Mouse (Mus musculus): ENCODE data around the gene Rbfox1. TPM values are rescaled to one million over a fixed set of nuclear protein-coding genes. Genes with fewer than 3 reads are reported as not detected.

Rbfox1 gene
- polyA plus RNA-seq, 1 experiment from 2014 or later: 4.7 TPM

GRCm38 (mm10) chr16:7150201-7150791, 1265.1 kb downstream of the Rbfox1 start:
- H3K4me1 ChIP-seq (ENCODE audit: control insufficient read depth in 2 of 2, insufficient read depth in 2 of 2, low read length in 2 of 2): peaks cover 6 to 10% of the 10 kb centered on the region in 2 experiments
- H3K9me3 ChIP-seq (ENCODE audit: control insufficient read depth, low read length): no peaks in the 10 kb centered on the region
- H3K4me2 ChIP-seq (ENCODE audit: low read length): no peak overlapping the region
- H3K4me3 ChIP-seq (ENCODE audit: control insufficient read depth in 1 of 2, insufficient read depth in 1 of 2, low read depth in 1 of 2, low read length in 2 of 2): no peak overlapping the region
- 0 out of 2 replicates have a peak overlapping the region, but pooled peaks have one; percentile 21 for H3K9ac ChIP-seq (ENCODE audit: low read length)
- H3K36me3 ChIP-seq (ENCODE audit: control insufficient read depth, insufficient read depth, low read length): no peaks in the 10 kb centered on the region
- peak; percentile 58; the same call in 1 of the 2 replicates for ATAC-seq (ENCODE audit: insufficient number of reproducible peaks, insufficient read depth, low FRiP score, low read depth)
- no peak overlapping the region for H3K27ac ChIP-seq (replicated peaks in 1 of 2; ENCODE audit: control insufficient read depth in 1 of 2, insufficient read depth in 1 of 2, low read depth in 2 of 2, low read length in 2 of 2)
- H3K27me3 ChIP-seq (ENCODE audit: control insufficient read depth, insufficient read depth, low read length): 0 out of 2 replicates have a peak, but pooled peaks cover 5% of the 10 kb centered on the region
- 45% methylated on average over 8 of the region's 8 CpGs for WGBS

GRCm38 (mm10) chr16:7152401-7152800, 1267.2 kb downstream of the Rbfox1 start:
- peaks cover 6 to 7% of the 10 kb centered on the region in 2 experiments for H3K4me1 ChIP-seq (ENCODE audit: control insufficient read depth in 2 of 2, insufficient read depth in 2 of 2, low read length in 2 of 2)
- 92% methylated on average over 4 of the region's 4 CpGs for WGBS
- H3K36me3 ChIP-seq (ENCODE audit: control insufficient read depth, insufficient read depth, low read length): no peaks in the 10 kb centered on the region

GRCm38 (mm10) chr16:7154671-7155070, 1269.5 kb downstream of the Rbfox1 start:
- no peaks in the 10 kb centered on the region for H3K9me3 ChIP-seq (ENCODE audit: control insufficient read depth, low read length)
- no peaks in the 10 kb centered on the region for H3K36me3 ChIP-seq (ENCODE audit: control insufficient read depth, insufficient read depth, low read length)
- H3K9ac ChIP-seq (ENCODE audit: low read length): no peak overlapping the region
- H3K4me2 ChIP-seq (ENCODE audit: low read length): no peak overlapping the region
- no peaks in the 10 kb centered on the region for H3K27me3 ChIP-seq (ENCODE audit: control insufficient read depth, insufficient read depth, low read length)
- H3K4me3 ChIP-seq (ENCODE audit: control insufficient read depth in 1 of 2, insufficient read depth in 1 of 2, low read depth in 1 of 2, low read length in 2 of 2): no peak overlapping the region
- 0 out of 4 replicates have a peak overlapping the region, but pooled peaks of 1 of the 2 experiments have one; percentile 28 for H3K27ac ChIP-seq (replicated peaks in 1 of 2; ENCODE audit: control insufficient read depth in 1 of 2, insufficient read depth in 1 of 2, low read depth in 2 of 2, low read length in 2 of 2)
- WGBS: 71% methylated on average over 3 of the region's 3 CpGs
- no peak for ATAC-seq (ENCODE audit: insufficient number of reproducible peaks, insufficient read depth, low FRiP score, low read depth)
- peaks cover 5 to 7% of the 10 kb centered on the region in 2 experiments for H3K4me1 ChIP-seq (ENCODE audit: control insufficient read depth in 2 of 2, insufficient read depth in 2 of 2, low read length in 2 of 2)

More at GRCm38 (mm10) chr16:7152401-7152800, 1267.2 kb downstream of the Rbfox1 start:
- Histone ChIP-seq H3K27ac (replicated peaks in 1 of 2; ENCODE audit: control insufficient read depth in 1 of 2, insufficient read depth in 1 of 2, low read depth in 2 of 2, low read length in 2 of 2) (no peak overlapping the region), H3K27me3 (ENCODE audit: control insufficient read depth, insufficient read depth, low read length) (no peaks in the 10 kb centered on the region), H3K9me3 (ENCODE audit: control insufficient read depth, low read length) (no peaks in the 10 kb centered on the region), H3K4me3 (ENCODE audit: control insufficient read depth in 1 of 2, insufficient read depth in 1 of 2, low read depth in 1 of 2, low read length in 2 of 2) (no peak overlapping the region), H3K9ac (ENCODE audit: low read length) (no peak overlapping the region), H3K4me2 (ENCODE audit: low read length) (no peak overlapping the region)
- ATAC-seq (ENCODE audit: insufficient number of reproducible peaks, insufficient read depth, low FRiP score, low read depth): no peak

GRCm38 (mm10) chr16:7158856-7159826, 1274.0 kb downstream of the Rbfox1 start:
- no peak overlapping the region for H3K9ac ChIP-seq (ENCODE audit: low read length)
- no peaks in the 10 kb centered on the region for H3K36me3 ChIP-seq (ENCODE audit: control insufficient read depth, insufficient read depth, low read length)
- peaks cover 5 to 6% of the 10 kb centered on the region in 2 experiments; a peak in 3 of 4 replicates for H3K4me1 ChIP-seq (ENCODE audit: control insufficient read depth in 2 of 2, insufficient read depth in 2 of 2, low read length in 2 of 2)
- 82% methylated on average over 8 of the region's 8 CpGs for WGBS
- no peak overlapping the region for H3K4me2 ChIP-seq (ENCODE audit: low read length)
- H3K27me3 ChIP-seq (ENCODE audit: control insufficient read depth, insufficient read depth, low read length): no peaks in the 10 kb centered on the region
- no peak for ATAC-seq (ENCODE audit: insufficient number of reproducible peaks, insufficient read depth, low FRiP score, low read depth)
- H3K9me3 ChIP-seq (ENCODE audit: control insufficient read depth, low read length): no peaks in the 10 kb centered on the region
- no peak overlapping the region for H3K4me3 ChIP-seq (ENCODE audit: control insufficient read depth in 1 of 2, insufficient read depth in 1 of 2, low read depth in 1 of 2, low read length in 2 of 2)
- H3K27ac ChIP-seq (replicated peaks in 1 of 2; ENCODE audit: control insufficient read depth in 1 of 2, insufficient read depth in 1 of 2, low read depth in 2 of 2, low read length in 2 of 2): no peak overlapping the region

GRCm38 (mm10) chr16:7159827-7160217, 1274.7 kb downstream of the Rbfox1 start:
- no peaks in the 10 kb centered on the region for H3K36me3 ChIP-seq (ENCODE audit: control insufficient read depth, insufficient read depth, low read length)
- H3K27ac ChIP-seq (replicated peaks in 1 of 2; ENCODE audit: control insufficient read depth in 1 of 2, insufficient read depth in 1 of 2, low read depth in 2 of 2, low read length in 2 of 2): no peak overlapping the region
- H3K4me1 ChIP-seq (ENCODE audit: control insufficient read depth in 2 of 2, insufficient read depth in 2 of 2, low read length in 2 of 2): peaks cover 5 to 6% of the 10 kb centered on the region in 2 experiments; a peak in 3 of 4 replicates
- H3K4me2 ChIP-seq (ENCODE audit: low read length): no peak overlapping the region
- H3K9me3 ChIP-seq (ENCODE audit: control insufficient read depth, low read length): no peaks in the 10 kb centered on the region
- no peak for ATAC-seq (ENCODE audit: insufficient number of reproducible peaks, insufficient read depth, low FRiP score, low read depth)
- no peaks in the 10 kb centered on the region for H3K27me3 ChIP-seq (ENCODE audit: control insufficient read depth, insufficient read depth, low read length)
- H3K9ac ChIP-seq (ENCODE audit: low read length): no peak overlapping the region
- H3K4me3 ChIP-seq (ENCODE audit: control insufficient read depth in 1 of 2, insufficient read depth in 1 of 2, low read depth in 1 of 2, low read length in 2 of 2): no peak overlapping the region
- WGBS: 81% methylated on average over 6 of the region's 6 CpGs

GRCm38 (mm10) chr16:7162168-7162567, 1277.0 kb downstream of the Rbfox1 start:
- no peak overlapping the region for H3K4me3 ChIP-seq (ENCODE audit: control insufficient read depth in 1 of 2, insufficient read depth in 1 of 2, low read depth in 1 of 2, low read length in 2 of 2)
- no peak overlapping the region for H3K4me2 ChIP-seq (ENCODE audit: low read length)
- WGBS: 66% methylated on average over 4 of the region's 4 CpGs
- H3K9ac ChIP-seq (ENCODE audit: low read length): no peak overlapping the region
- H3K36me3 ChIP-seq (ENCODE audit: control insufficient read depth, insufficient read depth, low read length): no peaks in the 10 kb centered on the region
- no peaks in the 10 kb centered on the region for H3K9me3 ChIP-seq (ENCODE audit: control insufficient read depth, low read length)
- peaks cover 5 to 6% of the 10 kb centered on the region in 2 experiments; a peak in 3 of 4 replicates for H3K4me1 ChIP-seq (ENCODE audit: control insufficient read depth in 2 of 2, insufficient read depth in 2 of 2, low read length in 2 of 2)
- H3K27ac ChIP-seq (replicated peaks in 1 of 2; ENCODE audit: control insufficient read depth in 1 of 2, insufficient read depth in 1 of 2, low read depth in 2 of 2, low read length in 2 of 2): no peak overlapping the region
- no peaks in the 10 kb centered on the region for H3K27me3 ChIP-seq (ENCODE audit: control insufficient read depth, insufficient read depth, low read length)
- ATAC-seq (ENCODE audit: insufficient number of reproducible peaks, insufficient read depth, low FRiP score, low read depth): no peak

- Histone ChIP-seq H3K9ac (ENCODE audit: low read length) (no peak overlapping the region), H3K27ac (replicated peaks in 1 of 2; ENCODE audit: control insufficient read depth in 1 of 2, insufficient read depth in 1 of 2, low read depth in 2 of 2, low read length in 2 of 2) (no peak overlapping the region), H3K36me3 (ENCODE audit: control insufficient read depth, insufficient read depth, low read length) (no peaks in the 10 kb centered on the region), H3K4me1 (ENCODE audit: control insufficient read depth in 2 of 2, insufficient read depth in 2 of 2, low read length in 2 of 2) (peaks cover 5 to 6% of the 10 kb centered on the region in 2 experiments; a peak in 3 of 4 replicates), H3K4me2 (ENCODE audit: low read length) (no peak overlapping the region), H3K4me3 (ENCODE audit: control insufficient read depth in 1 of 2, insufficient read depth in 1 of 2, low read depth in 1 of 2, low read length in 2 of 2) (no peak overlapping the region), H3K27me3 (ENCODE audit: control insufficient read depth, insufficient read depth, low read length) (no peaks in the 10 kb centered on the region), H3K9me3 (ENCODE audit: control insufficient read depth, low read length) (no peaks in the 10 kb centered on the region)
- ATAC-seq (ENCODE audit: insufficient number of reproducible peaks, insufficient read depth, low FRiP score, low read depth): no peak
- 52% methylated on average over 4 of the region's 4 CpGs for WGBS
These were observed 1278.5 kb downstream of the Rbfox1 start for GRCm38 (mm10) chr16:7163688-7164087.
